Mouse (Mus musculus): ENCODE measurements around the gene Rsu1.

DNA sequence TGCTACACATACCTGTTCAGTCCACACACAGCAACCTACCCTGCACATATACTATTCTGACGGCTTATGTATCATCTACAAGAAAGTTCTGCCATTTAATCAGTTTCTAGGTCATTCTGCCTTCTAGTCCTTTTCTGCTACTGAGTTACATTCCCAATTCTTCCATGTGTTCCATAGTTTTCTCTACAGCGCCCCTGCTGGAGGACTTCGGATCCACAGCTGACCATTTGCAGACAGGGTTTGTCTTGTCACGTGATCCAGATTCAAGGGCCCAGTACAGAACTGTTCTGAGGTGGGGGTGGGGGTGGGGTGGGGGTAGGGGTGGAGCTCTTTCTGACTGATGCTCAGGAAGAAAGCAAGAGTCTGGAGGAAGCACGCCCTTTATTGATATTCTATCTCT is 102.5 kb downstream of the Rsu1 start:
- TF ChIP-seq POLR2A (IDR thresholded peaks at IDR 0.05; ENCODE audit: insufficient read length, low read depth) = no peak
- TF ChIP-seq REST (IDR thresholded peaks at IDR 0.05; ENCODE audit: insufficient read depth, insufficient read length) = no peak
- no peak for TF ChIP-seq MAX (IDR thresholded peaks at IDR 0.05; ENCODE audit: low read depth)
- no peak for TF ChIP-seq TCF3 (IDR thresholded peaks at IDR 0.05; ENCODE audit: insufficient read length, low read depth)
- no peak for TF ChIP-seq USF1 (IDR thresholded peaks at IDR 0.05; ENCODE audit: low read depth)
- TF ChIP-seq E2F4 (IDR thresholded peaks at IDR 0.05; ENCODE audit: insufficient read depth) = no peak
- no peak for TF ChIP-seq POLR2AphosphoS2 (IDR thresholded peaks at IDR 0.05; ENCODE audit: insufficient read length, low read depth)
- TF ChIP-seq CEBPB (IDR thresholded peaks at IDR 0.05; ENCODE audit: insufficient read depth, poor library complexity, severe bottlenecking) = no peak
- no peak for TF ChIP-seq MYOD1 (IDR thresholded peaks at IDR 0.05; ENCODE audit: control insufficient read depth in 1 of 3, insufficient read length in 2 of 3, low read depth in 2 of 3)

Measured in myocyte (in vitro differentiated cells).